Mouse (Mus musculus): Measurements from ENCODE around the gene Gm7971.
"Not testable (repeated sequence)": the region's sequence is repeated elsewhere in the genome, so short reads cannot be mapped to it uniquely, and the experiment has no call there.

The Gm7971 gene

DNA sequence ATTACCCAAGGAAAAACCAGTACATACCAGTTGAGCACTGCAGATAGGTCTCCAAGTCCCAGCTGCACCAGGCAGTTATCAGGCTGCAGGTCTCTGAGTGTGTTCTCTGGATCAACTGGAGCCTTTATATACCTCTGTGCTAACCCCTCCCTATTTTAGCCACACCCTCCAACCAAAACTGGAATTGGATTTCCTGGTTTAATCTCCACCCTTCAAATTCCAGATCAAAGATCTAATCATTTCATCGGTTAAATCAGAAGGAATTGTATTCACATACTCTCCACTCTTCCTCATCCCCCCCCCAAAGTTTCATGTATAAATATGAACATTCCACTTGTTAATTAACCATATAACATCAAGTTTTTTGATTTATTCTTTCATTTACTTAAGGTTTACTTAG, at the start of gene Gm7971:
Gm7971 (minus strand) TSS at position 101 of the 400 bp plus-strand sequence.
- not testable (repeated sequence) for DNase-seq (ENCODE audit: extremely low spot score)
